Mouse (Mus musculus) olfactory bulb, adult 2 months (tissue): ENCODE data around the gene Ifi35.

Source experiments
- CTCF ChIP-seq: fragments of 200-500 bp; IDR thresholded peaks from 2 replicates; pipeline ENCODE4 v1.5.1; 2012; ENCODE audit warnings: low read depth, mild to moderate bottlenecking, low read length, moderate library complexity; ENCODE audit not compliant: insufficient read depth
- POLR2A ChIP-seq: fragments of 200-500 bp; IDR thresholded peaks from 2 replicates; pipeline ENCODE4 v1.6.1; 2012; ENCODE audit warnings: mild to moderate bottlenecking, low read depth, low read length, moderate library complexity; ENCODE audit not compliant: insufficient read depth

- TF ChIP-seq CTCF (no peak), POLR2A (no peak)
Measured at GRCm38 (mm10) chr11:101426165-101426564, 22.0 kb upstream of the Ifi35 start.
